Mouse (Mus musculus) brain, embryonic 14.5 days (tissue): ENCODE data around the gene Ets1. TPM values are rescaled to one million over a fixed set of nuclear protein-coding genes. Genes with fewer than 3 reads are reported as not detected.

ENCODE experiments used
- DNase-seq: peaks from one replicate; pipeline ENCODE4 v3.0.0-alpha.2; 2011; ENCODE audit warnings: low read depth
- CTCF ChIP-seq: fragments of 200-500 bp; IDR thresholded peaks from 2 replicates; pipeline ENCODE4 v1.5.1; 2012; ENCODE audit warnings: inconsistent platforms, mild to moderate bottlenecking, moderate library complexity, borderline replicate concordance; ENCODE audit not compliant: insufficient read depth, insufficient read length; ENCODE audit errors: extremely low read depth
- POLR2A ChIP-seq: fragments of 200-500 bp; IDR thresholded peaks from 2 replicates; pipeline ENCODE4 v1.6.1; 2012; ENCODE audit warnings: mild to moderate bottlenecking, inconsistent platforms, borderline replicate concordance; ENCODE audit not compliant: poor library complexity, insufficient read depth, insufficient read length, severe bottlenecking; ENCODE audit errors: extremely low read depth
- polyA plus RNA-seq: library from polyadenylated mRNA; depleted of rRNA; stranded (reverse); fragments of >200 nt; gene quantifications from 2 replicates; pipeline ENCODE4 v1.2.3, GENCODE M21; 2012; rRNA removed

Gene Ets1
- polyA plus RNA-seq: 10.6 and 15.8 TPM in 2 replicates

GRCm38 (mm10) chr9:32635627-32636385 is at the start of gene Ets1:
Ets1 (plus strand) TSS chr9:32636221.
- TF ChIP-seq CTCF (no peak), POLR2A (no peak)
- DNase-seq: peak; percentile 52

DNA sequence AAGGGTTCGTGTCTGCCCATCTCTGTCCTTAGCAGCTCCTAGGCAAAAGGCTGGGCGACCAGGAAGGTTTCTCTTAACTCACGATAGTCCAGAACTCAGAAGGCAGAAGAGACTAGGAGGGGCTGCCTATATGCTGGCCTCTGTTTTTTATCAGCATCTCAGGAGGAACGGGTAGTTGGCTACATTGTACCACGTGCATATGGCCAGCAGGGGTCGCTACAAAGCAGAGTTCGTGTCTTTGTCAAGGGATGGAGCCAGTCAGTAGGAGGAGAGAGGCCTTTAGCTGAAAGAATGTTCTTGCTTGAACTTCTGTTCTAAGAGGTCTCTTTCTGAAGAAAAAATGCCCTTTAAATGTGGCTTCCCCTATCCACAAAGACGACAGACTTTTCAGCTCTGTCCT is 46.1 kb upstream of the Ets1 start:
- peak; percentile 86 for DNase-seq
- no peak for TF ChIP-seq POLR2A
- TF ChIP-seq CTCF: peak; percentile 90

DNA sequence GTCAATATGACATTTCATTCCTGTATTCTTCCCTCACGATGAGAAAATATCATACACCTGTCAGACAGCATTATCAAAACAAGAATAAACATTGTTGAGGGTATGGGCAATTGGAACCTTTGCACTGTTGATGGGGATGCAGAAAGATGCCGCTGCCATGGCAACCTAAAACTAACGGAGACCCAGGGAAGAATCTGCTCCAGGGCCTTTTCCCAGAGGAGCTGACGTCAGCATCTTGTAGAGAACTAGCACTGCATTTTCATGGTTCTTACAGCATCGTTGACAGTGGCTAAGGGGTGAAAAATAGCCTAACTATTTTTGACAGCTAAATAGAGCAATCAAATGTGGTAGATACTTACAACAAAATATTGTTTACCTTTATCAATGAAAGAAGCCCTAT is 45.5 kb upstream of the Ets1 start:
- TF ChIP-seq CTCF (no peak), POLR2A (no peak)
- DNase-seq: peak; percentile 57

DNA sequence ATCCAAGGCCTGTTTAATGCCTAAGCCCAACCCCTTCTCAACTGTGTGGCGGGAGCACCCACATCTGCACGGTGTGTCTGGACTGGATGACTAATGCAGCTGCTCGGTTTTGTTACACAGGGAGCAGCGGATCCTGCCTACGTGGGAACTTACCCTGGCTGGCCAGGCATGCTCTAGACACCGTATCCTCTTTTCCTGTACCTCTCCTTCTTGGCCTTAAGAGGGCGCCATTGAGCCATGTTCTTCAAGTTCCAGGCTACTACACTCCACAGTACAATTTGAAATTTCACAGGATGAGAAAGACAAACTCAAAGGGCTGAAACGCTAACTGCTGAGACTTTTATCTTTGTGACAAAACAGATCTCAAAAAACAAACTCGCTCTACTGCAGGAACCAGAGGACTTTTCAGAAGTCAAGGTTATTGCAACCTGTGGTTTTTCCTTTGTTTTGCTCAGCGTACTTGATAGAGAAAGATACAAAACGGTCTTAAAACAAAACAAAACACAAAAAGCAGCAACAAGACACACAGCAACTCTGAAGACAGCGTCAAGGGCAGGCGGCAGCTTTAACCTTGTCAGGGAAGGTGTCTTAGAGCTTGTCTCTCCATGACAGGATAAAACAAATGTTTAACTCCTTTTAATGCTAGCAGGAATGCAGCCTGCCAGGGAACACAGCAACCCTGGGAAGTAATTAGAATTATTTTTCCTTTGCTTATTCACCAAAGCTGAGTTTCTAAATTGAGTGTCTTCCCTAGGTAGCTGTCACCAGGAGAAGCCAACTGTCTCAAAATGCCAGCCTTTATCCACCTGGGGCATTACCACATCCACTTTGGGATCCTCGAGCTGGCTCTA is 44.1 kb upstream of the Ets1 start:
- TF ChIP-seq CTCF (peak; percentile 85), POLR2A (no peak)
- DNase-seq: peak; percentile 95

GRCm38 (mm10) chr9:32592583-32592890 is 43.5 kb upstream of the Ets1 start:
- TF ChIP-seq CTCF: no peak
- TF ChIP-seq POLR2A: no peak
- peak; percentile 32 for DNase-seq

GRCm38 (mm10) chr9:32593816-32594215 is 42.2 kb upstream of the Ets1 start:
- TF ChIP-seq POLR2A: no peak
- TF ChIP-seq CTCF: no peak
- no peak for DNase-seq

DNA sequence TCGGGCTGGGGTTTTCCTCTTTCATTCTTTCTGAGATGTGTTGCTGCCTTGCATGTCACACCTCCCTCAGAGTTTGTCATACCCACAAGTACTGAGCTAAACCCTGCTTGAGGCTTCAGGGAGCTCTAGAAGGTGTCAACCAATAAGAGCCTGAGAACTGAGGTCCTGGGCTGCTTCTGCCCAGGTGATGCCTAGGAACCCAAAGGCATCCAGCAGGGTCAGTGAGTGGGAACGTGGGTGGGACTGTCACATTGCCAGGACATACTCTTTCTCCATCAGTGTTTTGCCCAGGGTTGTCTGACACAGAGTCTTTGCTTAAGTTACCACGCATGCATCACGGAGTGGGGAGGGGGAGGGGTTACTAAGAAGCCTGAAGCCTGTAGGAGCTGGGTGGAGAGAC is 41.7 kb upstream of the Ets1 start:
- no peak for DNase-seq
- TF ChIP-seq CTCF (no peak), POLR2A (no peak)

DNA sequence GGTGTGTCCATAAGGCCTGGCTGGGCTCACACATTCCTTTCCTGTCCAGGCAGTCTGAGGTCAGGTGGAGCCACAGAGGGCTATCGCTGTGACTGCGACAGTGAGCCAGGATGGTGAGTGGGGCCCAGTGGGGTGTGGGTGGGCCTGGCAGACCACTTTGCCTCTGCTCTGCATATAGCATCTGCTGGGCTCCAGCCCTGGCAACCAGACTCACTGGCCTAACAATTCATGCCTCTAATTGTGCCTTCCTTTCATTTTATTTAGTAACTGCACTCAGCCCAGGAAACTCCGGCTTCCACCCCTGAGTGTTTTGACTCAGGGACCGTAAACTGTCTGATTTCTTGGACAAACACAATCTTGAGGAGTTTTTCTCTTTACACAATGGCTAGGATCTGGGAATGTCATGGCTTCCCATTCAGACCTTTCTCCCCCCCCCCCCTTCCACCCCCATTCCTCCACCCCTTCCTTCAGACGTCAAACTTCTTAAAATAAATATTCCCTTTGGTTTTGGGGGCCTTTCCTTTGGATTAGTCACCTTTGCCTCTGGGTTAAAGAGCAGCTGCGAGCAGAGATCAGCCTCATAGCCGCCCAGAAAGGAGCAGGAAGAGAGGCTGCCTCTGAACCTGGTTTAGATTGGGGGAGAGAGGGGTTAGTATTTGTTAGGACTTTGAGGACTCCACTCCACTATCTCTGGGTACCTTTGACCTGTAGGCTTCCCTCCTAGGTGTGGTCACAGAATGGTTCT is 40.8 kb upstream of the Ets1 start:
- no peak for DNase-seq
- TF ChIP-seq CTCF (no peak), POLR2A (no peak)

DNA sequence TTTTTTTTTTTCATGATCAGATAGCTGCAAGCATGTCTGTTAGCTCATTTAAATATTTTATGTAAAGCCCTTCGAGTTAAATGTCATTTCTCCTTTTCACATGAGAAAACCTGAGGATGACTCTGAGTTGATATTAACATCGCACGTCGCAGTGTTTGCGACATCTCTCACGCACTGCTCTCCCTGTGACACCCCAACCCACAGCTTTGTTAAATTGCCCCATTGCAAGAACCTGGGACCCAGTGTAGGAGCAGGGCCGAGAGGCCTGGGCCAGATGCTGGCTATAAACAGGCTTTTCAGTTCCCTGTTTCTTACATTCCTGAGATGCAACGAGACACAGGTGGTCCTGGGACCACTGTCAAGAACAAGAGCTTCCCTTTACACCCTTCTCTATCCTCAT is 39.7 kb upstream of the Ets1 start:
- DNase-seq: no peak
- TF ChIP-seq CTCF (no peak), POLR2A (no peak)

DNA sequence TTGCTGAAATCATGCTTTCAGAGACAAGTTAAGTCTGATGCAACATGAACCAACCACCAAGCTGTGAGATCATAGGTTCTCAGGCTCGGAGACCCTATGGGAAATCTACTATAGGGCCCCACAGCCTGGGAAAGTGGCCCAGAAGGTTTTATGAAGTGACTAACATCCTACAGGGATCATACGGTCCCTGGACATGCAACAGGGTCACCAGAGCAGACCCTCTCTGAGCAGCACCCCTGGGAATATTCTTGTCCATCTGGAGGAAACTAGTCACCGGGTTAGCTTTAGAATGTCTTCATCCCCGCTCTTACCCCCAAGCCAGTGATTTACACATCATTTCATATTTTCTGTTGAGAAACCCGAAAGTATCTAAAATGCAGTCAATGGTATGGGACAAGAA is 34.1 kb upstream of the Ets1 start:
- TF ChIP-seq POLR2A (no peak), CTCF (no peak)
- no peak for DNase-seq

DNA sequence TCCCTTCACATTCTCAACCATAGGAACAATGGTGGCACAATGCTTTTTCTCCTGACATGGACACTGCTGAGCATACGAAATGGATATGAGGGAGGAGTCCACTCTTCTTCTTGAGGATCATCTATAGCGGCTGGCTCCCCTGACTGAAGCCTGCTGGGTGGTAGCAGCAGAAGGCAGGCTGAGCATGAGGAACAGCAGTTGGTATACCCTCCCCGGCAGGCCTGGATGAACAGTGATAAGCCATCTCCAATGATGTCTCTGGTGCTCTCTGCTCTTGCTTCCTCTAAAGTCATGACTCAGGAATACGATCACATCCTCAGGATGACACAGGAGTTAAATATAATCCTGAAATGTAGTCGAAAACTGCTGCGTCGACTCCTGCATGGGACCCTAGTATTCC is 32.9 kb upstream of the Ets1 start:
- no peak for DNase-seq
- no peak for TF ChIP-seq CTCF
- no peak for TF ChIP-seq POLR2A

- DNase-seq: no peak
- no peak for TF ChIP-seq POLR2A
- no peak for TF ChIP-seq CTCF
Observed at GRCm38 (mm10) chr9:32607218-32607617, 28.8 kb upstream of the Ets1 start.
